Mouse (Mus musculus) spleen, adult 18-20 months (tissue): ENCODE data around the gene Spata31.

Source experiments
- DNase-seq, 2 experiments: peaks; one replicate each; pipeline ENCODE4 v3.0.0; 2022; ENCODE audit warnings: mixed read lengths in 2 of 2

The Spata31 gene

DNA sequence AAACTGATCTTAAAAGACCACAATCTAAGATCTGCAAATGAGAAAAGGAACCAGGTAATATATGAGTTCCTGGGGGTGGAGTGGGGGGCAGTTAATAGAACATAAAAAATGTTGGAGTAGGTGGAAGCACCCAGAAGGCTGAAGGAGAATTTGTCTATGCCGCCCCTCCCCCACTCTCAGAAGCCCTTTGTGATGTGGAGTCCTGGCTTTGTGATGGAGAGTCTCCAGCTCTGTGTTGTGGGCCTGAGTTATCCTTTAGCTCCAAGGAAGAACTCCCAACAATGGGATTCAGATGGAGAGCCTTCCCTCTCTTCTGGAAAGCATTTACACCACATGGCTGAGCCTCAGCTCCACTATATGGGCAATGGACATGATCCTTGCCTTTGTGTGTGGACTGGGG, at the start of gene Spata31:
Gene Spata31 (plus strand): TSS at position 216 of the 400 bp plus-strand sequence.
- no peak for DNase-seq

DNA sequence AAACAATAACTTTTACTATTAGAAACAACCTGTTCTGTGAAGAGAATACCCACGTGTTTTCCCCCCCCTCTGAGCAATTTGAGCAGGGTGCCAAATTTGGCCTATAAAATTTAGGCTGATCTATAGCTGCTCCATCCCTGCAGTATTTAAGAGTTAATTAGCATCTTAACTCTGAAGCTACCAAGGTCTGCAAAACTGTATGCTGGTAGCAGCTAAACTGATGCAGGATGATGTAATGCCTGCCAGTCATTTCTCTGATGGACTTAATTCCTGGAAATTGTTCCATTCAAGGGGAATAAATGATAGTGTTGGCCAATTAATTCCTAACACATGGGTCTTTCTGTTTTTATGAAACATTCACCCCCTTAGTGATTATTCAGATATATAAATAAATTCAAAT, 14.1 kb upstream of the Spata31 start:
- no peak for DNase-seq

DNA sequence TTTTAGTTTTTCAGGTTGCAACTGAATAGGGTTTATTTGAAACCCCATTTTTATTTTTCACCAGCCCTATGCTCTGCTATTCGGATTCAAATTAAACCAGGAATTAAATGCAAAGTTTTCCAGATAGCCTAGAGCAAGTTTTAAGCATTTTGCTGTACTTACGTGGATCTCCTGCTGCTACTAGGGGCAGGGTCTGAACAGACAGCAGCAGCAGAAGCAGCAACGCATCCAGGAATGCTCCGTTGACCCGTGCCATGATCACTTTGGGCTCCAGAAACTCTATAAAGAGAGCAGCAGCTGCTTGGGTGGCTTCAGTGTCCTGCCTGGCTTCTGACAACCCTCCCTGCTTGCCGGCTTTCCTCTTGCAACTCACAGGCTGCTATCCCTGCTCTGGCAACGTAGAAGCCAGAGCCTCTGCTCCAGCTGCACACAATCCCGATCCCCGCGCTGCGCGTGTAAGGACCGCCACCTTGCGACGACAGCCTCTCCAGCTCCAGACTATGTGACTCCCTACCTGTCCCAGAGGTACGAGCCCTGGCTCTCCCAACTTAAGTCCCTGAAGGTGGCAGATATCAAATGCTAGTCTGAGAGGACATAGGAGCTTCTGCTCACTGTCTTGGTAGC, 13.5 kb upstream of the Spata31 start, which contains the start of gene Cntnap3:
Gene Cntnap3 (minus strand): TSS at position 371 of the 624 bp plus-strand sequence.
- no peak for DNase-seq
